Mouse (Mus musculus) stomach, embryonic 16.5 days (tissue): Measurements from ENCODE around the gene Cryba4. TPM values are rescaled to one million over a fixed set of nuclear protein-coding genes. Genes with fewer than 3 reads are reported as not detected.
A peak's percentile ranks its signal among the peaks of the same experiment; 100 is the strongest.

ENCODE experiments used
- ATAC-seq: fragments of 200-750 bp; cut with Nextera tagmentation; 2 replicates; pipeline ENCODE4 v1.8.0; 2017; ENCODE audit warnings: moderate number of reproducible peaks, moderate TSS enrichment; ENCODE audit not compliant: insufficient read depth, low FRiP score
- H3K27ac ChIP-seq: fragments of 300-500 bp; sonication (generic); 2 replicates; pipeline ENCODE4 v1.5.1; 2014; ENCODE audit warnings: low read length
- H3K27me3 ChIP-seq: fragments of 300-500 bp; sonication (generic); 2 replicates; pipeline ENCODE4 v1.6.1; 2014; ENCODE audit warnings: low read length, control low read depth, mixed read lengths; ENCODE audit not compliant: control insufficient read depth, insufficient read depth
- H3K36me3 ChIP-seq: fragments of 300-500 bp; sonication (generic); 2 replicates; pipeline ENCODE4 v1.6.1; 2014; ENCODE audit warnings: low read length; ENCODE audit not compliant: control insufficient read depth, insufficient read depth
- H3K4me1 ChIP-seq: fragments of 300-500 bp; sonication (generic); 2 replicates; pipeline ENCODE4 v1.6.1; 2014; ENCODE audit warnings: low read length, control low read depth, mixed read lengths; ENCODE audit not compliant: control insufficient read depth, insufficient read depth
- H3K4me2 ChIP-seq: fragments of 300-500 bp; sonication (generic); 2 replicates; pipeline ENCODE4 v1.6.1; 2014; ENCODE audit warnings: low read depth, low read length, mixed read lengths
- H3K4me3 ChIP-seq: fragments of 300-500 bp; sonication (generic); replicated peaks from 2 replicates; pipeline ENCODE4 v1.5.1; 2014; ENCODE audit warnings: mild to moderate bottlenecking, low read length
- H3K9ac ChIP-seq: fragments of 300-500 bp; sonication (generic); 2 replicates; pipeline ENCODE4 v1.6.1; 2014; ENCODE audit warnings: low read length
- H3K9me3 ChIP-seq: fragments of 300-500 bp; sonication (generic); replicated peaks from 2 replicates; pipeline ENCODE4 v1.6.1; 2016; ENCODE audit warnings: low read length, control low read depth; ENCODE audit not compliant: control insufficient read depth
- WGBS: fragments of 180-500 bp; shearing (Covaris S2); extraction: QIAGEN DNeasy Blood & Tissue Kit; methylation state at CpG from one replicate; pipeline ENCODE4 v1.1.7; 2014; 5-methylcytosine and 5-hydroxymethylcytosine counted together
- polyA plus RNA-seq: library from polyadenylated mRNA; unstranded; fragments of >200 nt; fragmentation: Nextera tagmentation; extraction: Ambion mirVana; gene quantifications from 2 replicates; pipeline ENCODE4 v1.2.1, GENCODE M21; 2015

Cryba4 gene
- polyA plus RNA-seq, 1 experiment from 2014 or later = 1.9 TPM

DNA sequence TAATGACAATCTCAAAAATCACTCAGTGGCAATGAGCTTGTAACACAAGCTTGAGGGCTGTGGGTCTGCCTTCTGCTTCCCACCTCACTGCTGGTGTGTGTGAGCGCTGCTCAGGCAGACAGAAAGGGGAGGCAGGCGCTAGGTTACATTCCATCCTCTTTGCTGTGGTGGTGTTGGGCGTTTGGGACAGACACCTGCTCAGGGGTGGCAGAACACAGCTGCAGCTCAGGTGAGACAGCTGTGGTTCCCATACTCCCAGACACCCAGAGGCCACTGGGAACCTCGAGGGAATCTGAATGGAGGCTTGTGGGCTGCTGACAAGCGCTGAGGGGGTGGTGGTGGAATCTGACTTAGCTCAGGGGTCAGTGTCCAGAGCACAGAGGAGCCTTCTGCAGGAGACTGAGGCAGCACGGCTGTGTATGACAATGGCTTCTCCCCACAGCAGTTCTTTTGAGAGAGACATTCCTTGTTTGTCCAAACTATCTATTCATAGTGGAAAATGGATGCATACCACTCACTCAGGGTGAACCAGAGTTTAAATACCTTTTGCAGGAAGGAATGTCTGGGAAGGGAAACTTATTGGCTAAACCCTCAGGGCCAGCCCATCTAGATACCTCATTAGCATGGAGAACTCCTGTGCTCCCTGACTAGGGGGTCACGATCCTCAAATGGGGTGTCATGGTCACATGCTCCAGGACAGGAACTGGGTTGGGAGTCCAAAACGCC lies 7.3 kb downstream of the Cryba4 start:
- 40% methylated on average over 8 of the region's 8 CpGs for WGBS
- Histone ChIP-seq H3K4me2 (no peak overlapping the region), H3K36me3 (no peaks in the 10 kb centered on the region), H3K4me3 (no peak overlapping the region), H3K9me3 (no peaks in the 10 kb centered on the region), H3K4me1 (no peaks in the 10 kb centered on the region), H3K9ac (no peak overlapping the region), H3K27ac (no peak overlapping the region), H3K27me3 (no peaks in the 10 kb centered on the region)
- no peak for ATAC-seq

DNA sequence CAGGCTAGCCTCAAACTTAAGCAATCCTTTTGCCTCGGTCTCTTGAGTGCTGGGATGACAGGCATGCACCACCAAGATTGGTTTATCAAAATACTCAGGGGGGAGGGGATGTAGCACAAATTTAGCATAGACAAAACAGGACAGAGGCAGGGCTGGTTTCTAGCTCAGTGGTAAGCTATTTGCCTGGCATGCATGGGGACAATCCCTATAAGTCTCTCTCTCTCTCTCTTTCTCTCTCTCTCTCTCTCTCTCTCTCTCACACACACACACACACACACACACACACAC lies 8.1 kb downstream of the Cryba4 start:
- H3K27me3 ChIP-seq = no peaks in the 10 kb centered on the region
- no peaks in the 10 kb centered on the region for H3K9me3 ChIP-seq
- no peak overlapping the region for H3K4me3 ChIP-seq
- H3K4me1 ChIP-seq = no peaks in the 10 kb centered on the region
- H3K9ac ChIP-seq = no peak overlapping the region
- WGBS = 68% methylated on average over 1 of the region's 1 CpGs
- no peak overlapping the region for H3K4me2 ChIP-seq
- no peak overlapping the region for H3K27ac ChIP-seq
- ATAC-seq = no peak
- no peaks in the 10 kb centered on the region for H3K36me3 ChIP-seq

DNA sequence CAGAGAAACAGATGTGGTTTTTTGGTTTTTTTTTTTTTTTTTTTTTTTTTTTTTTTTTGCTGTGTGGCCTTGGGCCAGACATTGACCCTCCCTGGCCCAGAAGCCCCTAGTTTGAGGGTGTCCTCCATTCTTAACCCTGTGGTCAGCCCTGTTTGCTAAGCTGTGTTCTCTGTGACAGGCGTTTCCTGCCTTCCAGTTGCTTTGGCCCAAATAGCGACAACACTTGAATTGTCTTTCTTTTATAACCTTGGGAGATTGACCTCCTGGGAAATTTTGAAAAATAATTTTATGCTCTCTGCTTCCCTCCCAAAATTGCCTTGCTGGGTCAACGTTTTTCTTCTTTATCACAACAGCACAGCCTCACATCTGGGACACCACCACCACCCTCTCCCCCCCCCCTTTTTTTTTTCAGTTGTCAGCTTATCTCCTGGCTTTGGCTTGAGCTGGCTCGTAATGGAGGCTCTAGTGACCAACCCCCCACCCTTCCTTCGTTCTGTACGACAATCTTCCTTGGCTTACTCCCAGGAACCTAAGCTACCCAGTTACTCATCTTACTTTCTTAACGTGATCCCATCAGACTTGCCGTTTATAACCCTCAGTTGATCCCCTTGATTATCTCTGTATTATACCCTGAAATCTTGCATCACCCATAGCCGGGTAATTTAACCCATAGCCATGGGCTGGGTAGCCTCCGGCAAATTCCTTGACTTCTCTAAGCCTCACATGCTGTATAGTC lies 8.6 kb downstream of the Cryba4 start:
- no peak overlapping the region for H3K4me3 ChIP-seq
- no peak overlapping the region for H3K4me2 ChIP-seq
- H3K9me3 ChIP-seq = no peaks in the 10 kb centered on the region
- H3K9ac ChIP-seq = no peak overlapping the region
- H3K27me3 ChIP-seq = no peaks in the 10 kb centered on the region
- ATAC-seq = no peak
- WGBS = 43% methylated on average over 10 of the region's 10 CpGs
- H3K36me3 ChIP-seq = no peaks in the 10 kb centered on the region
- no peak overlapping the region for H3K27ac ChIP-seq
- H3K4me1 ChIP-seq = no peaks in the 10 kb centered on the region

DNA sequence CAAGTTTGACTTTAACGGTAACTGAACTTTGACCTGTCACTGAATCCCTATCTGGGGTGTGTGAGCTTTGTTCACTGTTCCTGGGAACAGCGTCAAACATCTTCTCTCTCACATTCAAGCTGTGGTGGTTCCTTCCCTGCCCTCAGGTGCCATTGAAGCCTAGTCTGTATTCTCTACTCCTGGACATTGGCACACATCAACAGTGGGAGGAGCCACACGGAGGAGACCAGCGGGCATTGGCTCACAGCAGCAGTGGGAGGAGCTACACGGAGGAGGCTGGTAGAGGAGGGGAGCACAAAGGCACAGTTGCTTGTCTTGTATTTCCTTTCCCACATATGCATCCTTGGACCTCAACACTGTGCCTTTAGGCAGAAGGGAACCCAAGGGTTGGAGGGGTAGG lies 9.3 kb downstream of the Cryba4 start:
- Histone ChIP-seq H3K4me2 (no peak overlapping the region), H3K36me3 (no peaks in the 10 kb centered on the region), H3K4me3 (no peak overlapping the region), H3K27me3 (no peaks in the 10 kb centered on the region), H3K9me3 (no peaks in the 10 kb centered on the region), H3K27ac (no peak overlapping the region), H3K9ac (no peak overlapping the region), H3K4me1 (no peaks in the 10 kb centered on the region)
- 53% methylated on average over 5 of the region's 5 CpGs for WGBS
- no peak for ATAC-seq

DNA sequence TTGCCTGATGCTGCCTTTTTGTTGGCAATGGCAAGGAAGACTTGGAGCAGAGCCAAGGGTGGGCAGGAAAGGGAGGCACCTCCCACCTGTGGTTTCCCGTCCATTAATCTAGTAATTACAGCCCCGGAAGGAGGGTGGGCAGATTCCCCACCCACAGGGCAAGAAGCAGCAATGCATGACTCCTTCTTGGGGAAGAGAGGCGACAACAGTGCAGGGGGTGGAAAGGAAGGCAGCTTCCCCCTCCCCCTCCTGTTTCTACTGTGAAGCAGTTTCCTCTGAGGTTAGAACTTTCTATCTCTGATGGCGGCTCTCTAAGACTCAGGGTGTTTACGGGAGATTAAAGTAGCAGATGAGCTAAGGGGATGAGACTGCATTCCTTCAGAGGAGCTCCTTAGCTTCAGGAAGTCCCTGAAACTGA lies 9.9 kb downstream of the Cryba4 start:
- Histone ChIP-seq H3K9ac (no peak overlapping the region), H3K9me3 (no peaks in the 10 kb centered on the region), H3K4me3 (no peak overlapping the region), H3K27me3 (no peaks in the 10 kb centered on the region), H3K4me2 (no peak overlapping the region), H3K36me3 (no peaks in the 10 kb centered on the region), H3K4me1 (peaks cover 2% of the 10 kb centered on the region; the same call in 1 of the 2 replicates), H3K27ac (no peak overlapping the region)
- no peak for ATAC-seq
- 58% methylated on average over 5 of the region's 5 CpGs for WGBS

DNA sequence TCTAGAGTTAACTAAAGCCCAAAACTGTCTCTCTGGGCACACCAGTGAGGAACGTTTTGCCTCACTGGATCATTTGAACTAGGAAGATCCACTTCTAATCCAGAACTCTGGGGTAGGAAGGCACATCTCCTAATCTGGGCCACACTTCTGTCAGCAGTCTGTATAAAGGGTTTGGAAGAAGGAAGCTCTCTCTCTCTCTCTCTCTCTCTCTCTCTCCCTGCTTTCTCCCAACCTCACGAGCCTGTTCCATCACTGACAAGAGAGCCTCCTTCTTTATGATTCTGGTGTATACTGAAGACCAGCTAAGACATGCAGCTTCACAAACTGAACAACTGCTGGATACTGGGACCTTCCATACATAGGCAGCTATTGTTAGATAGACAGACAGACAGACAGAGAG lies 10.5 kb downstream of the Cryba4 start:
- ATAC-seq = no peak
- Histone ChIP-seq H3K9me3 (no peaks in the 10 kb centered on the region), H3K27me3 (no peaks in the 10 kb centered on the region), H3K36me3 (no peaks in the 10 kb centered on the region), H3K27ac (no peak overlapping the region), H3K9ac (no peak overlapping the region), H3K4me3 (no peak overlapping the region), H3K4me2 (no peak overlapping the region), H3K4me1 (peaks cover 3% of the 10 kb centered on the region; the same call in 1 of the 2 replicates)
- 63% methylated on average over 2 of the region's 2 CpGs for WGBS

DNA sequence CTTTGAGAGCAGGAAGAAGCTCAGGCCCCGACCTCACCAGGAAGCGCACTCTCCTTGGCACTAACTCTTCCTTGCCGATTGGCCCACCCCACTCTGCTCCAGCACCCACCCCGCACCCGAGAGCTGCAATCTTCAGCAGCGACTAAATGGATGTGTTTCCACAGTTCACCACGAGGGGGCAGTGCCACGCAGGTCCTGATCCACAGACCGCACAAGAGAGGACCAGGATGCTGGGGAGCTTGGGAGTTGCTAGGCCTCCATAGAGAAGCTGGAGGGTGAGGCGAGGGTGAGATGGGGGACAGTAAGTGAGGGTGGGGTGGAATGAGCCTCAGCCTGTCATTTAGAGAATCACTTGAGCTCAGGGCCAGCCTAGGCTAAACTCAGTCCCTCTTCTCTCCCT lies 11.6 kb downstream of the Cryba4 start:
- H3K4me2 ChIP-seq = peak overlapping the region; percentile 41
- peaks cover 3% of the 10 kb centered on the region; the same call in 1 of the 2 replicates for H3K4me1 ChIP-seq
- 4% methylated on average over 10 of the region's 10 CpGs for WGBS
- no peak overlapping the region for H3K27ac ChIP-seq
- peak overlapping the region; percentile 32; the same call in 1 of the 2 replicates for H3K9ac ChIP-seq
- ATAC-seq = peak; percentile 45; the same call in 1 of the 2 replicates
- no peaks in the 10 kb centered on the region for H3K9me3 ChIP-seq
- H3K27me3 ChIP-seq = no peaks in the 10 kb centered on the region
- peak overlapping the region; percentile 26 for H3K4me3 ChIP-seq
- no peaks in the 10 kb centered on the region for H3K36me3 ChIP-seq

DNA sequence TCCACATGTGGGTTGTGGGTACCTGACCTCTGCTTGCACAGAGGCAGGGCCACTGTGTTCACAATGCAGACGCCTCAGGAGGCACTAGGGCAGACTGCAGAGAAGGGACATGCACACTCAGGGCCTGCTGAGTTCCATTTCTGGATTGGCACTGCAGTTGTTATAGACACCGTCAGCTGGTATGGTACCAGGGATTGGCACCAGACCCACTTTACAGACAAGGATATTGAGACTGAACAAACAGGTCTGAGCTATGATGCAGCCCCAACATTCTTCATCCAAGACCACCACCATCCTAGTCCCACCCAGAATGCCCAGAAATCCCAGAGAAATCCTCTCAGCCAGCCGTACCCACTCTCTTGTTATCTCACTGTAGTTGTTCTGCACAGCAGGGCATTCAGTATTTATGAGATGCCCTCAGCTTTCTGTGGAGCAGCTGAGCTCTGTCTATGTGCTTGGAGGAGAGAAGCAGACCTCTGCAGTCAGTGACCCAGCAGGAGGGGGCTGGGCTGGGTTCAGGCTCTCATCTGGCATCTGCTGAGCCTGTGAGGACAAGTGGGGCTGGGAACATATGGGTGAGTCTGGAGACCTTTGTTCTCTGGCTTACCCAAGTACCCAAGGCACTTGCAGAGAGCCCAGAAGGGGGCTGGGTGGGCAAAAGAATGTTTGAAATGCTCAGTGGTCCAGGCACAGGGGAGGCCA lies 13.4 kb downstream of the Cryba4 start:
- H3K4me2 ChIP-seq = no peak overlapping the region
- H3K36me3 ChIP-seq = no peaks in the 10 kb centered on the region
- H3K27ac ChIP-seq = no peak overlapping the region
- no peaks in the 10 kb centered on the region for H3K27me3 ChIP-seq
- H3K9ac ChIP-seq = no peak overlapping the region
- no peak for ATAC-seq
- 70% methylated on average over 3 of the region's 3 CpGs for whole genome bisulfite sequencing
- peaks cover 3% of the 10 kb centered on the region; the same call in 1 of the 2 replicates for H3K4me1 ChIP-seq
- no peaks in the 10 kb centered on the region for H3K9me3 ChIP-seq
- no peak overlapping the region for H3K4me3 ChIP-seq
